Comparison of ENCODE assay signal across 8 mouse cellular contexts in genomic region chr16:4273702-4274476, GRCm38 (mm10).
DNase-seq lines count a peak whose midpoint lies in the region; ATAC-seq and TF ChIP-seq lines count a peak whose summit lies in the region.

No protein-coding gene starts in this region.

- no peak for TF ChIP-seq CTCF in brain, embryonic 14.5 days (IDR thresholded peaks at IDR 0.05; ENCODE audit: borderline replicate concordance, extremely low read depth, insufficient read depth, insufficient read length)
- TF ChIP-seq CTCF in lung, adult 2 months (IDR thresholded peaks at IDR 0.05; ENCODE audit: insufficient read depth, low read length), result no peak
- TF ChIP-seq CTCF in stomach, postnatal 0 days (IDR thresholded peaks at IDR 0.05; ENCODE audit: low read depth), result no peak

- 79% methylated on average over 12 of the region's 12 CpGs for WGBS in embryonic facial prominence, embryonic 11.5 days
- WGBS in embryonic facial prominence, embryonic 10.5 days, result 82% methylated on average over 12 of the region's 12 CpGs
- 35% methylated on average over 12 of the region's 12 CpGs for WGBS in lung, adult 2 months
- WGBS in stomach, postnatal 0 days, result 25% methylated on average over 12 of the region's 12 CpGs

- H3K27me3 ChIP-seq in embryonic facial prominence, embryonic 11.5 days (ENCODE audit: control insufficient read depth, insufficient read depth, low read length), result no peaks in the 10 kb centered on the region
- no peaks in the 10 kb centered on the region for H3K27me3 ChIP-seq in embryonic facial prominence, embryonic 10.5 days (replicated peaks; ENCODE audit: low read depth, poor library complexity, severe bottlenecking)
- no peaks in the 10 kb centered on the region for H3K27me3 ChIP-seq in stomach, postnatal 0 days (ENCODE audit: control insufficient read depth, insufficient read depth, low read length)

- H3K4me3 ChIP-seq in embryonic facial prominence, embryonic 11.5 days (ENCODE audit: low read depth, low read length), result no peak overlapping the region
- H3K4me3 ChIP-seq in embryonic facial prominence, embryonic 10.5 days, result no peak overlapping the region
- H3K4me3 ChIP-seq in lung, adult 2 months (replicated peaks; ENCODE audit: extremely low read depth, low read depth, low read length), result no peak overlapping the region
- no peak overlapping the region for H3K4me3 ChIP-seq in stomach, postnatal 0 days (ENCODE audit: low read depth, low read length)

- TF ChIP-seq EP300 in stomach, postnatal 0 days (optimal IDR thresholded peaks at IDR 0.05), result no peak

- H3K27ac ChIP-seq in embryonic facial prominence, embryonic 11.5 days (replicated peaks; ENCODE audit: low read depth, low read length), result no peak overlapping the region
- no peak overlapping the region for H3K27ac ChIP-seq in embryonic facial prominence, embryonic 10.5 days (replicated peaks)
- H3K27ac ChIP-seq in stomach, postnatal 0 days (replicated peaks), result peak overlapping the region; percentile 78

- H3K9me3 ChIP-seq in embryonic facial prominence, embryonic 11.5 days (replicated peaks; ENCODE audit: control insufficient read depth, low read length), result no peaks in the 10 kb centered on the region
- no peaks in the 10 kb centered on the region for H3K9me3 ChIP-seq in embryonic facial prominence, embryonic 10.5 days
- no peaks in the 10 kb centered on the region for H3K9me3 ChIP-seq in stomach, postnatal 0 days (ENCODE audit: control insufficient read depth, low read length)

- ATAC-seq in embryonic facial prominence, embryonic 11.5 days (replicated peaks; ENCODE audit: insufficient number of reproducible peaks, low FRiP score, low TSS enrichment, low read depth), result no peak
- peak; percentile 86 for ATAC-seq in stomach, postnatal 0 days (ENCODE audit: low FRiP score, low TSS enrichment)

- DNase-seq in embryonic facial prominence, embryonic 11.5 days (ENCODE audit: low spot score), result peak; percentile 22
- no peak for DNase-seq in embryonic facial prominence, embryonic 10.5 days (ENCODE audit: low spot score)
- DNase-seq in brain, embryonic 14.5 days (ENCODE audit: low read depth), result peak; percentile 75
- DNase-seq in heart, adult 8-10 months (ENCODE audit: low spot score), result peak; percentile 84
- DNase-seq in kidney, postnatal 25 days, result peak; percentile 84 to 90
- DNase-seq in lung, adult 2 months, result peak; percentile 25
- DNase-seq in stomach, postnatal 0 days (ENCODE audit: low spot score), result peak; percentile 57
- no peak for DNase-seq in embryo, embryonic 9.5 days (ENCODE audit: extremely low spot score)

- H3K9ac ChIP-seq in embryonic facial prominence, embryonic 11.5 days (replicated peaks; ENCODE audit: low read length), result no peak overlapping the region
- H3K9ac ChIP-seq in stomach, postnatal 0 days (ENCODE audit: low read length), result no peak overlapping the region

- TF ChIP-seq POLR2A in brain, embryonic 14.5 days (IDR thresholded peaks at IDR 0.05; ENCODE audit: borderline replicate concordance, extremely low read depth, insufficient read depth, insufficient read length, poor library complexity, severe bottlenecking), result no peak
- no peak for TF ChIP-seq POLR2A in lung, adult 2 months (IDR thresholded peaks at IDR 0.05; ENCODE audit: borderline replicate concordance, extremely low read depth, low read depth, low read length)

- no peaks in the 10 kb centered on the region for H3K4me1 ChIP-seq in embryonic facial prominence, embryonic 11.5 days (ENCODE audit: control insufficient read depth, insufficient read depth, low read length)
- H3K4me1 ChIP-seq in embryonic facial prominence, embryonic 10.5 days, result no peaks in the 10 kb centered on the region
- H3K4me1 ChIP-seq in lung, adult 2 months (ENCODE audit: control insufficient read depth, insufficient read depth, low read length), result 0 out of 2 replicates have a peak, but pooled peaks cover 2% of the 10 kb centered on the region
- H3K4me1 ChIP-seq in stomach, postnatal 0 days (replicated peaks; ENCODE audit: control insufficient read depth, insufficient read depth), result no peaks in the 10 kb centered on the region; the same call in 1 of the 2 replicates

- H3K36me3 ChIP-seq in embryonic facial prominence, embryonic 11.5 days (replicated peaks; ENCODE audit: control insufficient read depth, insufficient read depth, low read depth, low read length), result no peaks in the 10 kb centered on the region
- no peaks in the 10 kb centered on the region for H3K36me3 ChIP-seq in embryonic facial prominence, embryonic 10.5 days (replicated peaks)
- no peaks in the 10 kb centered on the region for H3K36me3 ChIP-seq in stomach, postnatal 0 days (ENCODE audit: control insufficient read depth, insufficient read depth, low read length)

- H3K4me2 ChIP-seq in embryonic facial prominence, embryonic 11.5 days (ENCODE audit: low read depth, low read length), result no peak overlapping the region
- H3K4me2 ChIP-seq in stomach, postnatal 0 days (replicated peaks; ENCODE audit: low read depth), result no peak overlapping the region

Comparison
In these comparisons a context has a peak if more than half of its experiments do, and no peak if none do; other contexts are left out.
1. DNase-seq: peak in embryonic facial prominence, embryonic 11.5 days (single experiment), brain, embryonic 14.5 days (single experiment), heart, adult 8-10 months (single experiment), kidney, postnatal 25 days (2 of 2), lung, adult 2 months (single experiment) and stomach, postnatal 0 days (single experiment); none in embryonic facial prominence, embryonic 10.5 days (single experiment) and embryo, embryonic 9.5 days (single experiment).